Mouse (Mus musculus) cortical plate, adult 2 months (tissue): Measurements from ENCODE around the gene Dhx33.
A peak's percentile ranks its signal among the peaks of the same experiment; 100 is the strongest.

Experiments used
- CTCF ChIP-seq: fragments of 200-500 bp; IDR thresholded peaks from 2 replicates; pipeline ENCODE4 v1.5.1; 2011; ENCODE audit warnings: mild to moderate bottlenecking, control low read depth, low read length; ENCODE audit not compliant: insufficient read depth; ENCODE audit errors: extremely low read depth
- POLR2A ChIP-seq: fragments of 200-500 bp; IDR thresholded peaks from 2 replicates; pipeline ENCODE4 v1.6.1; 2011; ENCODE audit warnings: mild to moderate bottlenecking, low read length, control low read depth; ENCODE audit not compliant: insufficient read depth; ENCODE audit errors: extremely low read depth

- TF ChIP-seq CTCF (peak; percentile 48; the same call in 1 of the 2 replicates), POLR2A (no peak)
These were observed 48.3 kb upstream of the Dhx33 start for GRCm38 (mm10) chr11:71052554-71052953.
